Mouse (Mus musculus): ENCODE data around the gene Xrcc6.

Xrcc6 gene

DNA sequence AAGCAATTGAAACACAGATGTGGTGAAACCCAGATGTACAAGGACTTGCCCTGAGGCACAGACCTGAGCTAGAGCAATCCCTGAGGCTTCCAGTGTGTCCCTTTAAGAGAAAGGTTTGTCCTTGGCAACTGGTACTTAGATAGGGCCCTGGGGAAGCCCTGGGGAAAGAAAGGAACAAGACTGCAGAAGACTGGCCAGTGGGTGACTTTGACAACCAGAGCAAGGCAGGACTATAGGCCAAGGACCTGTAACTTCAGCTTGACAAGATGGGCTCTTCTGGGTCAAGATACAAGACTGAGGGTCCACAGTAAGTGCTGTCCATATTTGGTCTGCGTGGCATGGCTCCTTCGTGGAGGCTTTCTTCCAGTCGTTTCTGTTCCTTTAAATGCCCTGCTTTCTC lies at the start of gene Xrcc6:
Xrcc6 (plus strand) TSS at position 190 of the 400 bp plus-strand sequence.
- no peak for DNase-seq (ENCODE audit: low spot score in 2 of 2)

GRCm38 (mm10) chr15:81938246-81938645 lies 49.4 kb upstream of the Xrcc6 start:
- peak; percentile 65 to 71 for DNase-seq (ENCODE audit: low spot score in 2 of 2)

- no peak for DNase-seq (ENCODE audit: low spot score in 2 of 2)
Observed at GRCm38 (mm10) chr15:81939157-81939715, 48.4 kb upstream of the Xrcc6 start.

GRCm38 (mm10) chr15:81939774-81940173 lies 47.9 kb upstream of the Xrcc6 start:
- no peak for DNase-seq (ENCODE audit: low spot score in 2 of 2)

GRCm38 (mm10) chr15:81940219-81940618 lies 47.4 kb upstream of the Xrcc6 start:
- DNase-seq (ENCODE audit: low spot score in 2 of 2) = no peak

DNA sequence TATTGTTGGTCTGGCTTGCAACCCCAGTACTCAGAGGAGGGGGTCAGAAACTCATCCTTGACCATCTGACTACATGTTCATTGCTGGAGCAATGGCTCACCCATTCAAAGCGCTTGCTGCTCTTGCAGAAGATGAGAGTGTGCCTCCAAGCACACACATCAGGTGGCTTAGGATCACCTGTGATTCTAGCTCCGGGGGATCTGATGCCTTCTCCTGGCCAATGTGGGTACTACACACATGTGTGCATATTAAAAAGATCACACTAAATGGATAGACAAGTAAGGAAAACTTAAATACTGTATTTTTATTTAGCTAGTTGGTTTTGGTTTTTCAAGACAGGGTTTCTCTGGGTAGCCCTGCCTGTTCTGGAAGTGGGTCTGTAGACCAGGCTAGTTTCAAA lies 46.6 kb upstream of the Xrcc6 start:
- DNase-seq (ENCODE audit: low spot score in 2 of 2) = no peak

DNA sequence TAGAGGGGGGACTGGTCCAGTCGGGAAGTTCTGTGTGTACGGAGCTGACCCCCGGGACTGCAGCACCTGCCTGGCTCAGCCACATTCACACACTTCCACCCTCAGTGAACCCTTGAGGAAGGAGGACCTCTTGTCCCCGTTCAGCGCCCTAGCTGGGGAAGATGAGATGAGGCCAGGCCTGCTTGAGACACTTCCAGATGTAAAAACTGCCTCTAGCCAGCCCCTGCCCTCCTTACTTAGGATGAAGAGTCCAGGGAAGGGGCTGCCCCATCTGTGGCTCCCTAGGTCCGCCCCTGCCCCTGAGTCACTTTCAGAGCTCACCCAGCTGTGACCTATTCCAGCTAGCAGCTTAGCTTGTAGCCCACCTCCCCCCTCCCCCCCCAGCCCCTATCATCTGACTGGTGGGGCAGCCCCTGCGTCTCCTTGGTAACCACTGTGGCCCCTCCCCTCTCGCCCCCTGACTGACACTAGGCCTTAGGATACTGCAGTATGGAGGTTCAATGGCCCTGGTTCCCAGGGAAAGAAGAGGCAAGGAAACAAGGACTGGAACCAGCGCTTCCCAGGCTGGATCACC lies 44.4 kb upstream of the Xrcc6 start:
- DNase-seq (ENCODE audit: low spot score in 2 of 2) = no peak

- peak in 1 of 2 experiments; percentile 22 for DNase-seq (ENCODE audit: low spot score in 2 of 2)
Observed at GRCm38 (mm10) chr15:81949076-81949475, 38.6 kb upstream of the Xrcc6 start.

DNA sequence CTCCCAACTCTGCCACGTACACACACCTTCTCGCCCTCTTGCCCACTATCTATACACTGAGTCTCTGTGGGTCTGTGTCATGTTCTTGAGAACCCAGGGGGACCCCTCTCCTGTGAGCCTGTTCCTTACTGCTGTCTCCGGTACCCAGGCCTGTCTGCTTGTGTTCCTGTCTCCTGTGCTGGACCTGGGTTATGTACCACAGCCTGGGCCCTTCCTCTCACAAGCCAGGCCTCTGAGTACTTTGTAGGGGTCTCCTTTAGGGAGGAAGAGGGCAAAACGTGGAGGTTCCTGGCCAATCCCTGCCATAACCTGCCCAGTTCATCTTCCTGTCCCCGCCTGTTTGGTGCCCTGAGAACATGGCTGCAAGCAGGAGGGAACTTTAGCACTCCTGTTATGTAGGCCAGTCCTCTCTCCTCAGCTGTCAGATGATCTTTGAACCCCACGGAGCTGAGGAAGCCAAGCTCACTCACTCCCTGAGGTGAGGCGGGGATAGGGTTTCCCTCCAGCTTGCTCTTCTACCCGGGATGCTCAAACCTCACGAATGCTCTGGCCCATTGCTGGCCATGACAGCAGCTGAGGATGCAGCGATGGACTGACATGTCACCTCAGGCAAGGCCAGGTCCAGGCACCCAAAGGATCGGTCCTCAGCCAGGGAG lies 38.0 kb upstream of the Xrcc6 start:
- peak in 1 of 2 experiments; percentile 23 for DNase-seq (ENCODE audit: low spot score in 2 of 2)

- peak in 1 of 2 experiments; percentile 26 for DNase-seq (ENCODE audit: low spot score in 2 of 2)
Observed at GRCm38 (mm10) chr15:81950716-81951115, 36.9 kb upstream of the Xrcc6 start.

- DNase-seq (ENCODE audit: low spot score in 2 of 2) = peak in 1 of 2 experiments; percentile 27
Observed at GRCm38 (mm10) chr15:81951159-81951558, 36.5 kb upstream of the Xrcc6 start.

GRCm38 (mm10) chr15:81952310-81952709 lies 35.3 kb upstream of the Xrcc6 start:
- DNase-seq (ENCODE audit: low spot score in 2 of 2) = peak; percentile 24 to 27

DNA sequence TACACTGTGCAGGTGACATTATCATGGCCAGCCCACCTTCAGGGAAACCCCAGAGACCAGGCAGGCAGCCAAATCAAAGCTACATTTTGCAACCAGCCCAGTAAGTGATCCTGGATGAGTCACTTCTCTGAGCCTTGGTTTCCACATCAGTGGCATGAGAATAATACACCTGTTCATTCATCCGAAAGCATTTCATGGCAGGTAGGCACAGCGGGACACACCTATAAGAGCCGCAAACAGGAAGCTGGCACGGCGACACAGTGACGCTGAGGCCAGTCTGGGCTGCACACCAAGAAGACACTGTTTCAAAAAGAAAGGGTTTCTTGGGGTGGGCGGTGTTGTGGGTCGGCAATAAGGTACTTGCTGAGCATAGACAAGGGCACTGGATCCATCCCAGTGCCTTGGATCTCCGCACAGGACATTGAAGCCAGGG lies 33.5 kb upstream of the Xrcc6 start:
- peak; percentile 26 to 32 for DNase-seq (ENCODE audit: low spot score in 2 of 2)

DNA sequence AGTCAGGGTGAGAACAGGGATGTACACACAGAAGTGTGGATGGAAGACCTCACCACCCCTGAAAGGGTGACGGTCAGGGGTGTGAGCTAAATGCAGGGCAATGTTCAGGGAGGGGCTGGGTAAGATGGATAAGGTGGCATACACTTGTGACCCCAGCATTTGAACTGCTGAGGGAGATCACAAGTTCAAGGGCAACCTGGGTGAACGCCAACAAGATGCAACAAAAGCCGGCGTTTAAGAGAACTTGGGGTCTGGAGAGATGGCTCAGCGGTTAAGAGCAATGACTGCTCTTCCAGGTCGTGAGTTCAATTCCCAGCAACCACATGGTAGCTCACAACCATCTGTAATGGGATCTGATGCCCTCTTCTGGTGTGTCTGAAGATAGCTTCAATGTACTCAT lies 32.9 kb upstream of the Xrcc6 start:
- peak; percentile 30 to 33 for DNase-seq (ENCODE audit: low spot score in 2 of 2)

DNA sequence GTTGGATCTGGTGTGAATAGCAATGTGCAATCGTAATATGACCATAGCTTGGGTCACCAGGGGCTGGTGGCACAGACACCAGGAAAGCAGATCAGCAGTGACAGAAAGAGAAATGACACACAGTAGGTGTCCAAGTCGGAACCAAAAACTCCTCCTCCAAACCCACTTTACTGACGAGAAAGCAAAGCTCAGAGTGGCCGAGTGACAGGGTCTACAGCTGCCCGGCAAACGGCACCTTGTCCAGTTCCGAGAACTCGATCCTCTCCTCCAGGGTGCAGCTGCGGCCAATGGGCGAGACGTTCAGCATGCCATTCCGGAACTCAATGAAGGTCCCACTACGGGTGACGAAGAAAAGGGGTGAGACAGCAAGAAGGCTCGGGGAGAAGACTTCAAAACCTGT lies 32.2 kb upstream of the Xrcc6 start:
- DNase-seq (ENCODE audit: low spot score in 2 of 2) = no peak

GRCm38 (mm10) chr15:81956457-81956856 lies 31.2 kb upstream of the Xrcc6 start:
- peak; percentile 59 to 60 for DNase-seq (ENCODE audit: low spot score in 2 of 2)

DNA sequence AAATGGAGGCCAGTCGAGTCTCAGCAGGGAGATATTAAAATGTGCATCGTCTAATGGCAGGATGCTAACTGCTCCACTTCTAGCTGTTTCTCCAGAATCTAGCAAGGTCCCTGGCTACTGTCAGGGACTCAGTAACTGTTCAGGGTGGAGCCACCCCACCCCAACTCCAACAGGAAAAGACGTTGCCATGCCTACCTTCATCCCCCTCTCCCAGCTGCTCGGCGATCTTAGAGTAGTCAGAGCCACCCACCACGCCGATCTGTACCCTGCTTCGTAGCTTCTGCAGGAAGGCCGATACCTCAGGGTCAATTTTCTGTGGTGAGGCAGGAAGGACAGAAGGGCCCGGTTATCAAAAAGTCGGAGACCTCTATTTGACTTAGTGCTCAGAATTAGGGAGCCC lies 30.0 kb upstream of the Xrcc6 start:
- peak; percentile 37 to 47 for DNase-seq (ENCODE audit: low spot score in 2 of 2)

DNA sequence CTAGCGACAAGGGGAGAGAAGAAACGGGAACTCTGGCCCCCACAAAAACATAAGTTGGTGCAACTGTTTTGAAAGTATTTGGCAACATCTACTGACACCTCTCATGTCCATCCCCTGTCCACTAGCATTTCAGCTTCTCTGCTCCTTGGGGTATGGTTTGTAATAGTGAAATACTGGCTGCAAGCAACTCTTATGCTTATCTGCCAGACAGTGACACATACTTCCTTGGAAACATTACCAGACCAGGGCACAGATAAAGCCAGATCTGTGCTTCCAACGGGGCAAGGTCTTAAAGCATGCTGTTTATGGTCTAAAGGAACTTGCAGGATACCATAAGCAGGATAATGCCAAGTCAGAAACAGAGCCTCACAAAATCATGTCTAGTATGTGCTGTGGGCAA lies 28.7 kb upstream of the Xrcc6 start:
- DNase-seq (ENCODE audit: low spot score in 2 of 2) = no peak

- DNase-seq (ENCODE audit: low spot score in 2 of 2) = peak; percentile 99
Observed at GRCm38 (mm10) chr15:81960171-81961077, 27.2 kb upstream of the Xrcc6 start, which contains the start of gene Pmm1. TSS of gene Pmm1 (minus strand) at chr15:81960930.

DNA sequence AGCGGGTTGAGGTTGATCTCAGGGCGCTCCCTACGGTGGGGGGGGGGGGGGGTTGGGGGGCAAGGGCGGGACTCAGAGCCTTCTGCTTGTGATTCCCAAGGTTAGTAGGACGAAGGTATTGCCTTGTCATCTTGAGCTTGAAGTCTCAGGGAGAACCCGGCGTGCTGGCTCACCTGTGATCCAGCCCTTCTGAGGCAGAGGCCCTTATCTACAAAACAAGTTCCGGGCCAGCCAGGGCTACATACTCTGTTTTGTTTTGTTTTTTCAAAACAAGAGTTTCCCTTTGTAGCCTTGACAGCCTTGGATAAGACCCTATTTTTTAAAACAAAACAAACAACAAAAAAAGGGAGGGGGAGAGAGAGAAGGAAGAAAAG lies 26.6 kb upstream of the Xrcc6 start:
- no peak for DNase-seq (ENCODE audit: low spot score in 2 of 2)

- no peak for DNase-seq (ENCODE audit: low spot score in 2 of 2)
Observed at GRCm38 (mm10) chr15:81964262-81964661, 23.4 kb upstream of the Xrcc6 start.

DNA sequence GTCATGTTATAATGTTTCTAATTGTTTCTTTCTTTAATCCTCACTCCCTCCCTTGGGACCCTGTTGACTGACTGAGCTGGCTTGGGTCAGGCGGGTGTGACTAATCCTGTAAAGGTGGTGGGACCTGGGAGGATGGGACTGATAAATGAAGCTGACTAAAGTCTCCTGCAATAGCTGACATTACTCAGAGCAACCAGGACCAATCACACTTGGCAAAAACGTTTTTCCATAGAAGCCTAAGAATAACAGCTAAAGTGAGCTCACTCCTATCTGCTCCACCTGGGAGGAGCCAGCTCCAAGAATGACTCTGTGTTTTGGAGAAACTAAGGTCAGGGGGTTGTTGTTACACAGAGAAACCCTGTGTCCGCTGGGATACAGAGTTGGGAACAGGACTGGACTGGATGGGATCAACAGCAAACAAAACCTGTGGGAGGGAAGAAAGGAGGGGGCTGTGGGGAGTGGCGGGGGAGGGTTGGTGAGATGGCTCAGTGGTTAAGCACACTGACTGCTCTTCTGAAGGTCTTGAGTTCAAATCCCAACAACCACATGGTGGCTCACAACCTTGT lies 22.6 kb upstream of the Xrcc6 start:
- no peak for DNase-seq (ENCODE audit: low spot score in 2 of 2)

All from right cerebral cortex, postnatal 10 days (tissue).